Mouse (Mus musculus): Measurements from ENCODE around the gene Clstn2.

GRCm38 (mm10) chr9:97995723-97996122, 37.3 kb downstream of the Clstn2 start:
- no peak for TF ChIP-seq PAX5 (IDR thresholded peaks at IDR 0.05; ENCODE audit: low read length)
- TF ChIP-seq IRF4 (IDR thresholded peaks at IDR 0.05; ENCODE audit: low read depth, low read length) = no peak
- no peak for TF ChIP-seq RAD21 (IDR thresholded peaks at IDR 0.05; ENCODE audit: low read depth, low read length)
- TF ChIP-seq MAX (IDR thresholded peaks at IDR 0.05; ENCODE audit: low read length) = no peak

Measured in CH12.LX (cell line).